Mouse (Mus musculus): ENCODE results near the gene Vangl2.
A peak's percentile ranks its signal among the peaks of the same experiment; 100 is the strongest.

Vangl2 gene

DNA sequence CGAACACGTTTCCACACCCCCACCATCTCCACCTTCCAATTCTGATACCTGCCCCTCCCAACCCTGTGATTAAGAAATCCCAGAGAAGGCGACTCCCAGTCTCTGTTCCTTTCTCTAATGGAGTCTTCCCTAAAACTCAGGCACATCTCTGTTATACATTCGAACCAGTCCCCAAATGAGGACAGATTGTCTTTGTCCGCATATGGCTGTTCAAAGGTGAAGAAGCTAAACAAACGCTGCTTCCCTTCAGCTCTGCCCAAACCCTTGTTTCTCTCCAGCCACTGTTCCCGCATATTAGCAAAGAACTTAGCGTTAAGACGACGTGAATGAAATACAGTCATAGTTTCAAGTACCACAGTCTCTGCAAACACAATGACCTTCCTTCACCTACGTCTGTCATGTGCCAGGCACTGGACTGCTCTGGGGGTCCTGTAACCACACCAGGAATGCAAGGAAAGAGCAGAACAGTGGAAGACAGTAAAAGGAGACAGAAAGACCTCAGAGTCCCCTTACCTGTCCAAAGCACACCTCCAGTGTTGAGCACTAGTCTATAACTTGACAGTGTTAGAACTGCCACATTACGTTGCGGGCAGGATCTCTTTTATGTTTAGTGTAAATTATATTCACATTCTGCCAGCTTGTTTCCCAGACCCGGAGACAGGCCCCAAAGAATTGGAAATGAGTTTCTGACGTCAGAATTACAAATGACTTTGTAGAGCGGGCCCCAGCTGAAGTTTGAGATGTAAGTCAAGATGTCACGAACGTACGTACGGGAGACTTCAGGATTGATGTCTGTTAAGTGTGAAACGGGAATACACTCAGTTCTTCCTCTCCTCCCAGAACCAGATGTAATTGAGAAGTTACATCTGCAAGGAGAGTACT, at the start of gene Vangl2:
Gene Vangl2, minus strand, starts transcription at position 51 of the 882 bp plus-strand sequence.
- DNase-seq, result no peak

DNA sequence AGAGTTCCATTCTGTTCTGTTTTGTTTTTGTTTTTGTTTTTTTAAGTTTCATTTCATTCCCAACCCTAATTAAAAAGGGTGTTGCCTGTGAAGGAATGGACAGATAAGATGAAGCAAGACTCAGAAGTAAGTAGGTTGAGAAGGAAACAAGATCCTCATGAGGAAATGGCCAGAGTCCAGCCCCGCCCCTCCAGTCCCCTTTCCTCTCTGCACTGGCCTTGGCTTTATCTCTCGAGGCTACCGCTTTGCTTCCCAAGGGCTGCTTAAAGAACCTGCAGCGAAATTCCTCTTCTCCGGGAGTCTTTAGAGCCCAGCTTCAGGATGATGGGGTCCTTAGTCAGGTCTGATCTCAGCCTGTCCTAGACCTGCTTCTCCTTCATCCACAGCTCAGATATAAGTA, 49.7 kb upstream of the Vangl2 start:
- no peak for DNase-seq

DNA sequence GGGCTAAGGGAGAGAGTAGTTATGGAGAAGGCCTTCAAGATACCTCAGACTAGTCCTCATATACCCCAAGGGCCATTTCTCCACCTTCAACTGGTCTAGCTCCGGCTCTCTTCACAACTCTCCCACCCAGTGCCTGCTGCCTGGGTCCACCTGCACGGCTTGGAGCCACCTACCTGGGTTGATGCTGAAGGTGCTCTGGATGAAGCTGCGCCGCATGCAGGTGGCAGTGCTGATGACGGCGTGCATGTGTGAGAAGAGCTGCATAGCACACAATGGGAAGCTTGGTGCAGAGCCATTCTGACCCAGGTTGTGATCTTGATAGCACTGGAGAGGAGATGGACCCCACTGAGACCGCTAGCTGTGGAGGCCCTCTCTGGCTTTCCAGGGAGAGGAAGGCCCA, 44.4 kb upstream of the Vangl2 start:
- no peak for DNase-seq

DNA sequence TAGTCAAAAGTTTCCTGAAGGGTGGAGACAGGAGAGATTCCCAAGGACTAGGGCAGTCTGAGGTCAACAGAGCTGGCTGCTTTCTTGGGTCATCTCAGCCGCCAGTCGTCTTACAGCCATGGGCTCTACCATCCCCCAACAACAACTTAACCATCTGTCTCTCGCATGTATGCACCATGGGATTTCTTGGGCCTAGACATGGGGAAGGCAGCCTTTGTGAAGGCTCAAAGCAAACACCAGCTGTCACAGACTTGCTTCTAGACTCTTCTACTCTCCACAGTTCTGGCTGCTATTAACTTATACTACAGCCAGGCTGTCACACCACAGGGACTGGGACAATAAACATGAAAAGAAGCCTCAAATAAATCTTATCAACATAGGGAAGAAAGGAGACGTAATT, 43.3 kb upstream of the Vangl2 start:
- DNase-seq, result no peak

DNA sequence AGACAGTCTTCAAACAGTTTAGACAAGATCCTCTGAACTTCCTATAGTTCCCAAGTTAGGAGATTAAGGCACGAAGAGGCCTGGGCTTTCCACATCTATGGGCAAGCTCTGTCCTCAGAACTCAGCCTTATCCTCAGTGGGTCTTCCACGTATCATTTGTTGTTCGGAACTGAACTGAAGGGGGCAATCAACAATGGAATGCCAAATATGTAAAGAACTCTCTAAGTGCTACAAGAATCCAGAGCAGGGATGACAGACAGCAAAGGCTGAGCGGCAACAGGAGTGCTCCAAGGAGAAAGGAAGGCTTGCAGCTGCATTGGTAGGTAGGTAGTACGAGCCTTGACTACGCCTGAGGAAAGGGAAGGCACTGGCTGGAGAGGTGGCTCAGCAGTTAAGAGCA, 42.0 kb upstream of the Vangl2 start:
- no peak for DNase-seq

DNA sequence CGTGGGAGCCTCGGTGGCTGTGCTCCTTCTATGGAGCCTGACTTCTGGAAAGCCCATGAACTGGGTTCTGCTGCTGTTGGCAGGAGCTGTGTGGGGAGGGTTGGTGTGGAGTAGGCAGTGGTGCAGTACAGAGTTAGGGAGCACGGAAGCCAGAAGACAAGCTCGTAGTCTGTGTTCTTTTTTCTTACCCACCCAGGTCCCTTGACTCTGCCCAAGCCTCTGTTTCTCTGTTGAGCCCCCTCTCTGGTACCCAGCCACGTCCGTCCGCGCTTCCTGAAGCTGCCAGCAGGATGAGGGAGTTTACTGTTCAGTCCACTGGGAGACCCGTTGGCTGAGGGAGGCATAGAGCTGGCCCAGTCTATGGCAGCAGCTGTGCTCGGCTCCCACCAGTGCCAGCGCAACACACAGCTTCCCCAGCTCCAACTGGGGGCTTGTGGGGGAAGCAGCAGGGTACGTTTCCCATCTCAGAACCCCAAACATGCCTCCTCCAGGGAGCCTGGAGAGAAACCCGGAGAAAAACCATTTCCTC, 36.4 kb upstream of the Vangl2 start:
- DNase-seq, result no peak

DNA sequence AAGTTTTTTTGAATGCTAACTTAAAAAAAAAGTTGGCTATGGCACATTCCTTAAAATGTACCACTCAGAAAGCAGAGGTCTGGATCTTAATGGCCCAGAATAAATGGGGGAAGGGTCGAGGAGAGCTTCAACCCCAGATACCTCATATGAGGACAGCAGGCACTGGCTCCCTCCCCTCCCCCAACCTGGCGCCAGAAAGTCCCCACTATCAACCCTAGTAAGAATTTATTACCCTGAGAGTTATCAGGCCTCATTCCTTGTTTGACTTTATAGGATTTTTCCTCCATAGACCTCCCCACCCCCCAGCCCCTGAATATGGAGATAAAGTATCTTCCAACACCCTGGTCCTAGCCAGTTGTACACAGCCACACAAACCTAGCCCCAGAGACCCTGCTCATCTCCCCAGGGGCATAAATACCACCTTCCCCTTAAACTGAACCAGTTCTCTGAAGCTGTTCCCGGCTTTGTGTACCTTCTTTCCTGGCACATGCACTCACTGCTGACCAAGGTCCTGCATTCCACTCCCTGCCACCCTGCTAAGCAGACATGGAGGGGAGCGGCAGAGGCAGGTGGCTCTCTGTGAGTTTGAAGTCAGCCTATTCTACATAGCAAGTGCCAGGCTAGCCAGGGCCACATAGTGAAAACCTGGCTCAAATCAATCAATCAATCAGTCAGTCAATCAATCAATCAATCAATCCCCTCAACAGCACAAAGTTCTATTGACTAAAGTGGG, 35.2 kb upstream of the Vangl2 start:
- no peak for DNase-seq

DNA sequence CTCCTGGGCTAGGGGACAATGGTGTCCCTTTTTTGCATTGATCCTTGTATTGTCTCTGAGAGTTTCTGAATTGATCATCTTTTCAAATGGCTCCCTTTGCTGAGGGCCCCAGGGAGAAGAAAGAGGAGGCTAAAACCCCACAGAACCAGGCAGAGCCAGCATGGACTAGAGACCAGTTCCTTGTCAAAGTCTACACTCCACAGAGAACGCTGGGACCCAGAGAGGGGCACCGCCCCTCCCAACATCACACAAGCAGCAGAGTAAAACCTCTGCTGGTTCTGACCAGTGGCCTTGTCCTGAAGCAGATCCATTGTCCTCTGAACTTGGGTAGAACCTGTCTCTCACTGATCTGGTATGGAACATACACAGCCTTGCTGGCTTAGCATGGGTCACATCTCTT, 33.9 kb upstream of the Vangl2 start:
- no peak for DNase-seq

DNA sequence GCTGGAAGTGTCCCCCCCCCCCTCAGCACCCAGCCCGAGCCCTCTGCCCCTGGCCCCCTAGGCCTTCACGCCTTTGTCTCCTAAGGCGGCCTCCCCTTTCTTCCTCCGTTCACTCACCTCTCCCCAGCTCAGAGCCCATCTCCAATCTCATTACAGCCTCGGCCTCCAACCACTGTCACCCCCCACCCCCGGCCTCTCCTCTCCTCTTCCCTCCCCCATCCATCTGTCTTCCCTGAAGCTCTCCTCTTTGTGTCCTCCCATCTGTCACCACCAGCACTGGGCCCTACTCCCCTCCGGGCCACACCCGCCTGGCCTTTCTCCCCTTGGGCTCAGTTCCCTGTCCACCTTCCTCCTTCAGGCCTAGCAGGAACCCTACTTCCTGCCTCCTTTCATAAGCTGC, 33.0 kb upstream of the Vangl2 start:
- no peak for DNase-seq

DNA sequence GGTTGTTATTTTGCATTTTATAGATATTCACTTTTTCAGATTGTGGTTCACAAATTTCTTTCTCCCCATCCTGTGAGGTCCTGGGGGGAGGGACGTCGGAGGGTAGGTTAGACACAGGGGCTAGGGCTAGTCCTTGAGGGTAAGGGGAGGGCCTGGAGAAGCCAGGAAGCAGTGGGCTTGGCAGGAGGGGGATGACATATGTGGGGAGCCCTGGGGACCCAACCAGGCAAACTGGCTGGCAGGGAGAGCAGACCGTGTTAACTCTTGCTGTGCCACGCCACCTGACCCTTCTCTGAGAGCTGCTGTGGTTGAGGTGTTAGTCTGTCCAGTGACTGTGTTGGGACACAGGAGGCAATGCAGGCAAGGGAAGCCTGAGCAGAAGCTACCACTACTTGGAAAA, 32.4 kb upstream of the Vangl2 start:
- DNase-seq, result no peak

DNA sequence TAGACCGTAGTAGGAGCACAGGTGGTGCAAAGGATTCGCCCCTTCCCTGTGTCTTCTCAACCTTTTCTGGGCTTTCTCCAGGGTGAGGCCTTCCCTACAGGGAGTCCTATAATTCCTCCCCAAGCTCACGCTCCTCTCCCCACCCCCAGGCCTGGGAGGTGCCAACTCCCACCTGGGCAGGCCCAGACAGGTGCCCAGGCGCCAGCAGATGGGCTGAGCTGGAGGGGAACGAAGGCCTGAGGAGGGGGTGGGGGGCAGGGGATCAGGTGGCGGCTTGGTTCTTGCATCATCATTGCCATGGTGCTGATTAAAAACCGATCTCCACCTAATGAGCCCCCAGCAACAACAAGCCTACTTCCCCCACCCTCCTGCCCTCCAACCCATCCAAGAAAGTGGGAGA, 30.6 kb upstream of the Vangl2 start:
- no peak for DNase-seq

DNA sequence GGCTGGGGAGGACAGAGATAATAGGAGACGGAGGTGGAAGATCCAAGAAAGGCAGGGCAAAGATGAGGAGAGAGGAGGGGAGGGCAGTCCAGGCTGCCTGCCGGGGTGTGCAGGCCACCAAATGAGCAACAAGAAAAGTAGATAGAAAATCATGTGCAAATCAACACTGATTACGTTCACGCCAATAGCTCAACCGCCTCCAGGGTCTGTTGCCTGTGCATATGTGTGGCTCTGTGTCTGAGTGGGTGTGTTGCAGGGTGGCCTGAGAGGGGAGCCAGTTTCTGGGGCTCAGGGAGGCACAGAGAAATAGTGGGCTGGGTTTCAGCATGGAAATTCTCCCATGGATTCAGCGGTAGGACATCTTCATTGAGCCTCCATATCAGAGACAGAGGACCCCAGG, 30.1 kb upstream of the Vangl2 start:
- no peak for DNase-seq

DNA sequence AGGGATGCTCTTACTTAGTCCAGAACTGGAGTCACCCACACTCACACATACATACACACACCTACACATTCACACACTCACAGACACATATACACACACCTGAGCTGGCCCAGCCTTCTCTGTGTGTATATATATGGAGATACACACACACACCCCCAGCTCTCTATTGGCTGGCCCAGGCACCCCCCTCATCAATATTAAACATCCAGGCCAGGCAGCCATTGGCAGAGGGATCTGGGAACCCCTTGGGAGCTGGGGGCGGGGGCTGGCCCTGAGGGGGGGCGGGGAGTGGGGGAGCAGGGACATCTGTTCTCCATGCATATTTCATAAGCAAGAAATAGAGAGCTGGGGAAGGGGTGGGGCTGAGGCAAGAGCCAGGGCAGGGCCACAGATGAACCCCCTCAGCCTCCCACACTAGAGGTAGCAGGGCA, 29.3 kb upstream of the Vangl2 start, which contains the start of gene Nhlh1:
Gene Nhlh1, minus strand, starts transcription at position 83 of the 431 bp plus-strand sequence.
- no peak for DNase-seq

DNA sequence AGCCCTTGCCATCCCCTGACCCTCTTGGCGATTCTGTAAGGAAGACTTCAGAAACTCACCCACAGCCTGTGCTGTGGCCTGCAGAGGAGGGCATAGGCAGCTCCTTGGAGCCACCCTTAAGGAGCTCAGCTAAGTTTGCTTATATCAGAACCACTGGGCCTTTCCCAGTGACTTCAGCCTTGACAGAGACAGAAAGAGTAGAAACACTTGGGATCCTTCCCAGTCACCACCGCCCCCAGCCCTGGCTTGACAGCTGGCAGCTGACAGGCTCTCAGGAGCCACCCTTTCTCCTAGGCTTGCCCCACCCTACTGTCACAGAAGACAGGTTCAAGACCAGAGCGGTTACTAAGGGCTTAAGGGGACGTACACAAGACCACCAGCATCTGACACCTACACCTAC, 28.0 kb upstream of the Vangl2 start:
- DNase-seq, result no peak

DNA sequence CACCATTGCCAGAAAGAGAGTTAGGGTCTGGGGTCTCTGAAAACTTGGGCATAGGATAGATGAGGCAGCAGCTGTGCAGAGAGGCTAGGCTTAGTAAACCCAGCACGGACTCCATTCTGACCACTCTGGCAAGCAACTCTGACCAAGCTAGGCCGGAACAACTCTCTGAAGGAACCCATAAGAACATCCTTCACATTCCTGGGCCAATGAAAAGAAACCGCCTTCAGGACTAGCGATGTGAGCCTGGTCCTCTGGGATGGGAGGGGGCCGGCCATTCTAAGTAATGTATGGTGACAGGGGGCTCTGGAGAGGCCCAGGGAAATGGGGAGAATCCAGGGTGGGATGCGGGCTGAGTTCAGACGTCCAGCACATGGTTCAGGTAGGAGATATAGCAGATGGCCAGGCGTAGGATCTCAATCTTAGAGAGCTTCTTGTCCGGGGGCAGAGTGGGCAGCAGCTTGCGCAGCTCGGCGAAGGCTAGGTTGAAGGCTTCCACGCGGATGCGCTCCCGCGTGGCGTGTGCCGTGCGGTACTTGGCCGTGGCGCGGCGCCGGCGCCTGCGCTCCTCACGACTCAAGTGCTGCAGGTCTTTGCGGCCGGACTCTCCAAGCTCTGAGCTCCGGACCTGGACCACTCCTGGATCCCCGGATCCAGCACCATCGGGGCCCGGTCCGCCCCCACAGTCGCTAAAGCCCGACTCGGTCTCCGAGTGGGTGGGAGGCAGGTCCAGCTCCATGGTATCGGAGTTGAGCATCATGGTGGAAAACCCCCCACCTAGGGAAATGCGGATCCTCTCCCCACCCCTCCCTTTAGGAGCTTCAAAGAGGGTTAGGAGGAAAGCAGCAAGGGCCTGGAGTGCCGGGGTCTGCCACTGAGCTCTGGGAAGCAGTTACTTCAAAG, 25.5 kb upstream of the Vangl2 start:
- no peak for DNase-seq

DNA sequence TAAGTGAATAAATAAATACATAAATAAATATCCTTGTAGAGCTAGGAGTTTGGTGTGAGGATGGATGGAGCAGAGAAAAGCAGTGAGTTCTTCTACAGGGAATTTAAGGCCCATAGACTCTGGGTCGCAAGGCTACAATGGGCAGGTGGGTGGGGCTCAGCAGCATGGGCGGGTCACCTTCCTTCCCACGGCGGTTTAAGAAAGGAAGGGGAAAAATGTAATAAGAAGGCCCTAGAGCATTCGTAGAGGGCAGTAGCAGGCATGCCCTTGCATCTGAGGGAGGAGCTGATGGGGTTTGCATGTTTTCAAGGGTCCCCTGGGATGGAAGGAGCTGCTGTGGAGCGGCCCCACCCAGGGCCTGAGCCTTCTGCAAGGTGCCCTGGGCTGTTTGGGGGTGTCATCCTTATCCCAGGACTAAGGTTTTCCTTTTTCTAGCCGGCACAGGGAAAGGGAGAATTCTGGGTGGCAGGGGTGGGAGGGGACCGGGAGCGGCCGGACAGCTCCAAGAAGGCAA, 24.6 kb upstream of the Vangl2 start:
- no peak for DNase-seq

DNA sequence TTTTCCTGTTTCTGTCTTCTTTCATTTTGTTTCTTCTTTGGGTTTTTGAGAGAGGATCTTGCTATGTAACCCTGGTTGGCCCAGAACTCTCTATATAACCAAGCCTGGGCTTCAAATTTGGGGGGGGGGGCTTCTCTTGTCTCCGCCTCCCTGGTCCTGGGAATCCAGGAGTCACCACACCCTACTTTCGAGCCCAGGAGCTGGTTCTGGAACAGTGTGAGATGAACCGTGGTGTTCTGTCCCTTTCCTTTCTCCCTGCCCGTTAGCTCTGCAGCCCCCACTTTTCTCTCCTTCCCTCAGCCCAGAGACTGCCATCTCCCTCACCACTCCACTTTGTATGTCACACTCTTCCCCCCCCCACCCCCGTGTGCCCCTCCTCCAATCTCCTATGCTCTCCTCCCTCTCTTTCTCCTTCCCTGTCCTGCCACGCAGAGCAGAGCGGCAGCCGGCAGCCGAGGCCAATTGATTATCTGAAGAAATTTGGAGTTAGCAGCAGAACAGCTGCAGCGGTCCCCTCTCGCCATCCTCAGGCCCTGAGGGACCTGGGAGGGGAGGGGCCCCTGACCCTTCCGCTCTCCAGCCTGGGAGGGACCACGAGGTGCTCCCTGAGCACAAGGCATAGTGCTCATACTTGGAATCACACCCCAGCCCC, 21.0 kb upstream of the Vangl2 start:
- no peak for DNase-seq

DNA sequence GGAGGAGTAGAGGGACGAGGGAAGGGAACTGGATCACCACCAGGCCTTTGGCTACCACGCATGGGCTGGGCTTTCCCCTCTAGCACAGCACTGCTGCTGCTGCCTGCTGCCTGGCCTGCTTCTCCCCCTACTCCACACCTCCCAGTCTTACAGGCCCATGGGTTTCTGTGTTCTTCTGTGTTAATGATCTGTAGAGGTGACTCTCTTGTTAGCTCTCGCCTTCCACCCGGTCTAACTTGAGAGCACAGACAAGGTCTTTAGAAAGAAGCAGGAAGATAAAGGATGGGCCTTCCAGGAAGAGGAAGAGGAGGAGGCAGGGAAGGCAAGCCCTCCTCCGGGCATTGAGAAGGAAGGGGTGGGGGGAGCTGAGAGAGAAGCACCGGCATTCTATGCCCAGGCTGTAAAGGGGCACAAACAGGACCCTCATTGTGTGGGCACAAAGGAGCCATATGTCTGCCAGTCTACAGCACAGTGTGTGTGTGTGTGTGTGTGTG, 20.0 kb upstream of the Vangl2 start:
- no peak for DNase-seq

DNA sequence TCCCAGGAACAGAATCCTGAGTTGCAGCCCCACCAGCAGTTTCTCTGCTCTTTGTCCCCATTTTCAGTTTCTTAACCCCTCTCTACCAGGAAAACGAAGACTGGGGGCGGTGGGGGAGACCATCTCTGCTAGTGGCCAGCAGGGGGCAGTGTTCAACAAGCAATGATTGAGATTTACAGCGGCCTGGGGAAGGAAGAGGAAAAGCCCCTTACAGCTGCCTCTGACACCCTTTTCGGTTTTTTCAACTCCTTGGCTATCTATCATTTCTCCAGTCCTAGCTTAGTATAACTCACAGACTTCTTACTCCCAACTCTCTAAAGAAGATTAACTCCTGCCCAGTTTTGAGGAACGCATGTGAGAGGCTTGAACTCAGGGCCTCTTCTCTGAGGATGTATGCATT, 18.7 kb upstream of the Vangl2 start:
- DNase-seq, result peak; percentile 82

DNA sequence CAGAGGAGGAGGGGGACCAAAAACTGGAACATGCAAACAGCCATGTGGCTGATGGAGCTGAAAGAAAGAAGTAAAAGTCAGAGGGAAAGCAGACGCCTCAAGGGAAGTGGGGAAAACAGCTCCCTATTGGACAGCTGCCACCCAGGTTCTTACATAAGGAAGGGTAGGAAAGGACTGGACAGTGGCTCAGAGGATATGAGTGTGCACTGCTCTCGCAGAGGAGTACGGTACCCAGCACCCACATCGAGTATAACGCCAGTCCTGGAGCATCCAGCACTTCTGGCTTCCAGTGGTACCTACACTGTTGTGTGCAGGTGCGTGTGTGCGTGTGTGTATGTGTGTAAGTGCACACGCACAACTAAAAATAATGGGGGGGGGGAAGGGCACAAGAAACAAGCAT, 18.2 kb upstream of the Vangl2 start:
- DNase-seq, result no peak

DNA sequence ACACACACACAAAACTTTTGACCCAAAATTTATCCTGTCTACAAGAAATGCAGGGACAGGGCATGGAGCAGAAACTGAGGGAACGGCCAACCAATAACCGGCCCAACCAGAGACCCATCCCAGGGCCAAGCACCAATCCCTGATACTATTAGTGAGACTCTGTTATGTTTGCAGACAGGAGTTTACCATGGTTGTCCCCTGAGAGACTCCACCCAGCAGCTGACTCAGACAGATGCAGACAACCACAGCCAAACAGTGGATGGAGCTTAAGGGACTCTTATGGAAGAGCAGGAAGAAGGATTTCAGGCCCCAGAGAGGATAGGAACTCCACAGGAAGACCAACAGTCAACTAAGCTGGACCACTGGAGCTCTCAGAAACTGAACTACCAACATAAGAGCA, 1.7 kb upstream of the Vangl2 start:
- DNase-seq, result no peak

DNA sequence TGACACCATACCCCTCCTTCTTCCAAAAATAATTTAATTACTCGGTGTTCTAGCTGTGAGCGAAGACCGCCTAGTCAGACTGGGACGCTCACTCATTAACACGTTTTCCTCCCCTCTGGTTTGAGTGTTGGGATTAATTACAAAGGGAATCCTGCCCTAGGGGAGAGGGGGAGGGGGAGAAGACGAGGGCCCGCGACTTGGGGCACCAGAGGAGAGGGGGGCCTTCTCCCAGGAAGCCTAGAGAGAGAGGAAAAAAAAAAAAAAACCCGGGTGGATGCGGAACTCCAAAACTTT, 488 bp downstream of the Vangl2 start:
- DNase-seq, result no peak
